Mouse (Mus musculus) lung, embryonic 14.5 days (tissue): ENCODE measurements around the gene Otoa. TPM values are rescaled to one million over a fixed set of nuclear protein-coding genes. Genes with fewer than 3 reads are reported as not detected.

Experiments used
- ATAC-seq: fragments of 200-750 bp; cut with Nextera tagmentation; 2 replicates; pipeline ENCODE4 v1.8.0; 2017; ENCODE audit warnings: mild to moderate bottlenecking, moderate TSS enrichment, moderate library complexity; ENCODE audit not compliant: insufficient read depth
- DNase-seq: peaks from one replicate; pipeline ENCODE4 v3.0.0-alpha.2; 2015
- H3K27ac ChIP-seq: fragments of 300-500 bp; sonication (generic); 2 replicates; pipeline ENCODE4 v1.5.1; 2014; ENCODE audit warnings: low read depth, mild to moderate bottlenecking, moderate library complexity
- H3K27me3 ChIP-seq: fragments of 300-500 bp; sonication (generic); 2 replicates; pipeline ENCODE4 v1.6.1; 2014; ENCODE audit warnings: low read length, control low read depth; ENCODE audit not compliant: insufficient read depth
- H3K36me3 ChIP-seq: fragments of 300-500 bp; sonication (generic); 2 replicates; pipeline ENCODE4 v1.6.1; 2014; ENCODE audit warnings: control low read depth; ENCODE audit not compliant: insufficient read depth
- H3K4me1 ChIP-seq: fragments of 300-500 bp; sonication (generic); 2 replicates; pipeline ENCODE4 v1.6.1; 2014; ENCODE audit warnings: antibody characterized with exemption, control low read depth; ENCODE audit not compliant: insufficient read depth
- H3K4me2 ChIP-seq: fragments of 300-500 bp; sonication (generic); 2 replicates; pipeline ENCODE4 v1.6.1; 2014; ENCODE audit warnings: mild to moderate bottlenecking
- H3K4me3 ChIP-seq: fragments of 300-500 bp; sonication (generic); 2 replicates; pipeline ENCODE4 v1.5.1; 2014; ENCODE audit warnings: low read depth, low read length
- H3K9ac ChIP-seq: fragments of 300-500 bp; sonication (generic); 2 replicates; pipeline ENCODE4 v1.6.1; 2014
- H3K9me3 ChIP-seq: fragments of 300-500 bp; sonication (generic); 2 replicates; pipeline ENCODE4 v1.6.1; 2016; ENCODE audit warnings: low read depth, low read length, control low read depth
- CTCF ChIP-seq: IDR thresholded peaks from 2 replicates; pipeline ENCODE4 v1.5.1; 2016; ENCODE audit warnings: antibody characterized with exemption, low read depth
- WGBS: fragments of 180-500 bp; shearing (Covaris S2); extraction: QIAGEN DNeasy Blood & Tissue Kit; methylation state at CpG from one replicate; pipeline ENCODE4 v1.1.7; 2014; 5-methylcytosine and 5-hydroxymethylcytosine counted together
- polyA plus RNA-seq: library from polyadenylated mRNA; unstranded; fragments of >200 nt; fragmentation: Nextera tagmentation; extraction: Ambion mirVana; gene quantifications from 2 replicates; pipeline ENCODE4 v1.2.1, GENCODE M21; 2014

Otoa gene
- polyA plus RNA-seq, 1 experiment from 2014 or later: 0.14 TPM

- no peak for ATAC-seq
- no peak overlapping the region for H3K4me2 ChIP-seq
- no peak overlapping the region for H3K27ac ChIP-seq
- peaks cover 42% of the 10 kb centered on the region for H3K36me3 ChIP-seq
- H3K4me1 ChIP-seq: no peaks in the 10 kb centered on the region
- DNase-seq: no peak
- H3K9me3 ChIP-seq: no peaks in the 10 kb centered on the region
- H3K27me3 ChIP-seq: no peaks in the 10 kb centered on the region
- no peak overlapping the region for H3K9ac ChIP-seq
- 84% methylated on average over 4 of the region's 4 CpGs for whole genome bisulfite sequencing
- no peak for TF ChIP-seq CTCF
- H3K4me3 ChIP-seq: no peak overlapping the region
Observed at GRCm38 (mm10) chr7:121071276-121071675, 10.2 kb upstream of the Otoa start.

DNA sequence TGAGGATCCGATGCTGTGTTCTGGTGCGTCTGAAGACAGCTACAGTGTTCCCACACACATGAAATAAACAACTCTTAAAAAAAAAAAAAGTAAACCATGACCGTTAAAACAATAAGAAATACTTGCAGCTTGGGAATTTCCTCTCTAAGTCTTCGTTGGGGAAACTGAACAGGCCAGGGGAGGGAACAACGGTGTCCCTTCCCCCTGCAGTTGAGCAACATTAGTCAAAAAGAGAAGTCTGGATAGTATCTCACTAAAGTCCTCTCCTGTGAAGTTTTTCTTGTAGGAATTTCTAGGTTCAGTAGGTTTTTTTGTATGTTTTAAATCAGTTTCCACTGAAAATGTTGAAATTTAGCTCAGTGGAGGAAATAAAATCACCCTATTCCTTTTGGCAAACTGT is 8.9 kb upstream of the Otoa start:
- TF ChIP-seq CTCF: no peak
- WGBS: 68% methylated on average over 5 of the region's 5 CpGs
- no peak overlapping the region for H3K4me3 ChIP-seq
- H3K4me1 ChIP-seq: no peaks in the 10 kb centered on the region
- ATAC-seq: no peak
- DNase-seq: no peak
- H3K36me3 ChIP-seq: peaks cover 54% of the 10 kb centered on the region
- no peak overlapping the region for H3K9ac ChIP-seq
- H3K27ac ChIP-seq: no peak overlapping the region
- H3K4me2 ChIP-seq: no peak overlapping the region
- H3K9me3 ChIP-seq: no peaks in the 10 kb centered on the region
- no peaks in the 10 kb centered on the region for H3K27me3 ChIP-seq

GRCm38 (mm10) chr7:121074281-121074680 is 7.2 kb upstream of the Otoa start, which contains the start of gene Igsf6:
Igsf6 (minus strand) TSS chr7:121074572.
- WGBS: 46% methylated on average over 11 of the region's 11 CpGs
- Histone ChIP-seq H3K4me3 (no peak within 1 kb of the TSS), H3K27ac (peak within 1 kb of the TSS; percentile 54; the same call in 1 of the 2 replicates), H3K9ac (no peak within 1 kb of the TSS), H3K9me3 (no peaks in the 10 kb centered on the region), H3K4me1 (no peaks in the 10 kb centered on the region), H3K36me3 (peaks cover 56% of the 10 kb centered on the region), H3K4me2 (no peak within 1 kb of the TSS), H3K27me3 (no peaks in the 10 kb centered on the region)
- no peak for DNase-seq
- no peak for TF ChIP-seq CTCF
- no peak for ATAC-seq

DNA sequence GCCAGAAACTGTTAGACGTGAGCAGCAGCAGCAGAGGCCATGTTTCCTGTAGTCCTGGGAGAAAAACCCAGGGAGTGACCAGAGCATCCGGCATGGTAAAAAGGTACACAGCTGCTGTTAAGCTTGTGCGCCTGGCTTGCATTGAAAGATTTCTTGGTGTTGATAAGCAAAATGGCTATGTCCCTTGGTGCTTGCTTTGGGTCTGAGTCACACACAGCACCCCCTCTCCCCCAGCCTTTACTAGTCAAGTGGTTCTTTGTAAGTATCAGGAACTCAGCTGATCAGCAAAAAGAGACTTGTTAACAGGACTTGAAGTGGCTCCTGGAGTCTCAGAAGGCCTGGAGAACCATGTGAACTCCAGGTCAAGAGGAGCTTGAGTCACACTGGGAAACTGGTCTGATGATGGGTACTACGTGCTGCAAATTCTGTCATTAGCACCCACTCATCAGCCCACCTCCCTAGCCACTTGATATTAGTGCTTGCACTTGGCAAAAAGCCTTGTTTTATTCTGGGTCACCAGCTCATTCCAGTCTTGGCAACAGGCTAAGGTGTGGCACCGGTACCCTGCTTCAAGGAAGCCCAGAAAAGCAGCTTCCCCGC is 6.5 kb upstream of the Otoa start:
- ATAC-seq: peak; percentile 74
- peaks cover 56% of the 10 kb centered on the region for H3K36me3 ChIP-seq
- H3K4me2 ChIP-seq: no peak overlapping the region
- no peak for TF ChIP-seq CTCF
- peak overlapping the region; percentile 54; the same call in 1 of the 2 replicates for H3K27ac ChIP-seq
- H3K4me1 ChIP-seq: no peaks in the 10 kb centered on the region
- peak; percentile 50 for DNase-seq
- no peak overlapping the region for H3K9ac ChIP-seq
- no peaks in the 10 kb centered on the region for H3K27me3 ChIP-seq
- 76% methylated on average over 6 of the region's 6 CpGs for WGBS
- no peaks in the 10 kb centered on the region for H3K9me3 ChIP-seq
- no peak overlapping the region for H3K4me3 ChIP-seq

- Histone ChIP-seq H3K4me1 (no peaks in the 10 kb centered on the region), H3K9me3 (no peaks in the 10 kb centered on the region), H3K36me3 (peaks cover 54% of the 10 kb centered on the region), H3K27me3 (no peaks in the 10 kb centered on the region), H3K4me2 (no peak overlapping the region), H3K27ac (peak overlapping the region; percentile 54; the same call in 1 of the 2 replicates), H3K4me3 (no peak overlapping the region), H3K9ac (no peak overlapping the region)
- no peak for DNase-seq
- WGBS: 68% methylated on average over 5 of the region's 5 CpGs
- no peak; the same call in 1 of the 2 replicates for ATAC-seq
- no peak for TF ChIP-seq CTCF
Observed at GRCm38 (mm10) chr7:121075416-121075815, 6.0 kb upstream of the Otoa start.

DNA sequence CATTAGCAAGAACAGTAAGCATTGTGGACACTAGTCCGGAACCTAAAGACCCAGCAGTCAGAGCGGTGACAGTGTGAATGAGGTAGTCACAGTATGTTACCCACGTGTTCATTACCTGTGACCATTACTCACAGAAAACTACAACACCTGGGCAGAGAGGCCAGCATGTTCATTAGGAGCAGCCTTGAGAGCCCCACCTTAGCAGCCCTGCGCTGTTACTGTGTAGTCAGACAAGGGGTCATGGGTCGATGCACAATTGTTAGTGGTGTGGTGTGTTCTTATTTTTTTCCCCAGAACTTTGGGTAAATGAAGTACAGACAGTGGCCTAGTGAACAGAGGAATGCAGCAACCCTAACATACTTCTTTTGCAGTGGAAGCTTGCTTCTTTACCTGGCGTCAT is 4.1 kb upstream of the Otoa start:
- Histone ChIP-seq H3K27me3 (no peaks in the 10 kb centered on the region), H3K36me3 (peaks cover 37% of the 10 kb centered on the region), H3K9me3 (no peaks in the 10 kb centered on the region), H3K9ac (no peak overlapping the region), H3K4me1 (no peaks in the 10 kb centered on the region), H3K4me3 (no peak overlapping the region), H3K4me2 (no peak overlapping the region), H3K27ac (no peak overlapping the region)
- WGBS: 92% methylated on average over 6 of the region's 6 CpGs
- no peak for ATAC-seq
- DNase-seq: no peak
- no peak for TF ChIP-seq CTCF

DNA sequence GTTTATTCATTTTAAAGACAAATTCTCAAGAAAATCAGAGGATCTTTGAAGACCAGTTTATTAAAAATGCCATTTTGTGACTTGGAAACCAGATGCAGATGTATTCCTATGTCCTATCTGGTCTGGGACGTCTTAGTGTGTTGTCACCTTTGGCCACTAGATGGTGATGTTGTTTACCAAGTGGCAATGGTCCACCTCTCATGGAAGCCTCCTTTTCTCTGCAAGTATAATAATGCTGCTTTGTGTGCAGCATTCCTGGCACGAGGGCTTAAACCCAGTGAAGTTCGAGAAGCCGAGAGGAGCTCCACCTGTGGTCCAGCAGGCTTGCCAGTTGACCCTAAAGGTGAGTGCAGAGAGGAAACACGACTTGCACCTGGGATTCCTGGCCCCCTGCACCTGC is 3.6 kb upstream of the Otoa start:
- Histone ChIP-seq H3K36me3 (peaks cover 36% of the 10 kb centered on the region), H3K4me1 (no peaks in the 10 kb centered on the region), H3K27me3 (no peaks in the 10 kb centered on the region), H3K4me3 (no peak overlapping the region), H3K27ac (no peak overlapping the region), H3K9ac (no peak overlapping the region), H3K9me3 (no peaks in the 10 kb centered on the region), H3K4me2 (no peak overlapping the region)
- peak; percentile 75 for TF ChIP-seq CTCF
- DNase-seq: peak; percentile 85
- WGBS: 40% methylated on average over 5 of the region's 5 CpGs
- peak; percentile 60; the same call in 1 of the 2 replicates for ATAC-seq
